9 mouse cellular contexts compared by ENCODE assay signal in the genomic region with DNA sequence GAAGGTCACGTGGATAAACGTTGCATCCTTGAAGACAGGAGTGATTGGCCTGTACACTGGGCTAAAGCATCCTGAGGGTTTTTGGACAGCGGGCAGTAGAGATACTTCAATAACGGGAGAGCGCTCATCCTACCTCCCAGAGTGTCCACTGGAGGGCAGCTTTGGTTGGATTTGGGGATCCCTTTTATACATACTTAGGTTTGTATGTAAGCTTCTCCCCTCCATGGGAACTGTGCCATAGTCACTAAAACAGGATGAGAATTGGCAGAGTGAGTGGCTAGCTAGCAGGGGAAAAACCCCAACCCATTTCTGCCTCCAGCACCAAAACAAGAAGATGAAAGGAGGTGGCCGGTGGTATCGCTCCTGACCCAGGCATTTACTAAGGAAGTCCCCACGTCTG. TPM values are rescaled to one million over a fixed set of nuclear protein-coding genes. Genes with fewer than 3 reads are reported as not detected.
DNase-seq lines count a peak whose midpoint lies in the region; ATAC-seq and TF ChIP-seq lines count a peak whose summit lies in the region.
"Had no signal": no experiment of that assay in that cellular context is flagged by ENCODE, and none has a peak within 500 bp of the region (broad histone marks: within the 10 kb centered on the region; RNA-seq: fewer than 3 reads in every experiment).

No protein-coding gene starts in this region.

- H3K9me3 ChIP-seq in forebrain, postnatal 0 days (ENCODE audit: low read length): no peaks in the 10 kb centered on the region
- no peaks in the 10 kb centered on the region for H3K9me3 ChIP-seq in forebrain, embryonic 11.5 days (ENCODE audit: control insufficient read depth, low read length)
- no peaks in the 10 kb centered on the region for H3K9me3 ChIP-seq in neural tube, embryonic 13.5 days
- H3K9me3 ChIP-seq in limb, embryonic 13.5 days: no peaks in the 10 kb centered on the region
- H3K9me3 ChIP-seq in stomach, embryonic 16.5 days (replicated peaks; ENCODE audit: control insufficient read depth, low read length): no peaks in the 10 kb centered on the region

- peaks cover 26% of the 10 kb centered on the region for H3K36me3 ChIP-seq in forebrain, postnatal 0 days (ENCODE audit: insufficient read depth)
- peaks cover 3% of the 10 kb centered on the region; the same call in 1 of the 2 replicates for H3K36me3 ChIP-seq in forebrain, embryonic 11.5 days (ENCODE audit: control insufficient read depth, insufficient read depth, low read length)
- peaks cover 26% of the 10 kb centered on the region for H3K36me3 ChIP-seq in neural tube, embryonic 13.5 days
- peaks cover 32% of the 10 kb centered on the region for H3K36me3 ChIP-seq in limb, embryonic 13.5 days
- H3K36me3 ChIP-seq in stomach, embryonic 16.5 days (ENCODE audit: control insufficient read depth, insufficient read depth, low read length): peaks cover 4% of the 10 kb centered on the region; the same call in 1 of the 2 replicates

- H3K4me1 ChIP-seq in forebrain, postnatal 0 days (ENCODE audit: insufficient read depth): no peaks in the 10 kb centered on the region
- no peaks in the 10 kb centered on the region for H3K4me1 ChIP-seq in forebrain, embryonic 11.5 days (replicated peaks; ENCODE audit: control insufficient read depth, insufficient read depth, low read length)
- H3K4me1 ChIP-seq in neural tube, embryonic 13.5 days (replicated peaks): peaks cover 7% of the 10 kb centered on the region
- peaks cover 40% of the 10 kb centered on the region for H3K4me1 ChIP-seq in limb, embryonic 13.5 days
- no peaks in the 10 kb centered on the region for H3K4me1 ChIP-seq in stomach, embryonic 16.5 days (ENCODE audit: control insufficient read depth, insufficient read depth, low read length)

- no peaks in the 10 kb centered on the region for H3K27me3 ChIP-seq in forebrain, postnatal 0 days (ENCODE audit: insufficient read depth, low read length)
- no peaks in the 10 kb centered on the region for H3K27me3 ChIP-seq in forebrain, embryonic 11.5 days (ENCODE audit: control insufficient read depth, insufficient read depth, low read length)
- H3K27me3 ChIP-seq in neural tube, embryonic 13.5 days: no peaks in the 10 kb centered on the region
- H3K27me3 ChIP-seq in limb, embryonic 13.5 days: no peaks in the 10 kb centered on the region
- no peaks in the 10 kb centered on the region for H3K27me3 ChIP-seq in stomach, embryonic 16.5 days (ENCODE audit: control insufficient read depth, insufficient read depth, low read length)

- no peak overlapping the region for H3K4me2 ChIP-seq in forebrain, postnatal 0 days (ENCODE audit: low read depth)
- H3K4me2 ChIP-seq in forebrain, embryonic 11.5 days (ENCODE audit: low read depth, low read length, severe bottlenecking): no peak overlapping the region
- H3K4me2 ChIP-seq in neural tube, embryonic 13.5 days: 0 out of 2 replicates have a peak overlapping the region, but pooled peaks have one; percentile 5
- peak overlapping the region; percentile 51 for H3K4me2 ChIP-seq in limb, embryonic 13.5 days (replicated peaks)
- peak overlapping the region; percentile 34 for H3K4me2 ChIP-seq in stomach, embryonic 16.5 days (ENCODE audit: low read depth, low read length)

- TF ChIP-seq CTCF in forebrain, postnatal 0 days (IDR thresholded peaks at IDR 0.05; ENCODE audit: low read depth): peak; percentile 52

- no peak for ATAC-seq in forebrain, postnatal 0 days
- ATAC-seq in forebrain, embryonic 11.5 days (replicated peaks; ENCODE audit: low FRiP score): no peak
- ATAC-seq in neural tube, embryonic 13.5 days (ENCODE audit: low read depth): no peak
- ATAC-seq in limb, embryonic 13.5 days (ENCODE audit: low FRiP score, low read depth): 0 out of 2 replicates have a peak, but pooled peaks have one; percentile 6
- peak; percentile 57; the same call in 1 of the 2 replicates for ATAC-seq in stomach, embryonic 16.5 days (ENCODE audit: insufficient read depth, low FRiP score)

- WGBS in forebrain, postnatal 0 days: 52% methylated on average over 8 of the region's 8 CpGs
- 55% methylated on average over 8 of the region's 8 CpGs for WGBS in forebrain, embryonic 11.5 days
- 55% methylated on average over 8 of the region's 8 CpGs for WGBS in neural tube, embryonic 13.5 days
- WGBS in limb, embryonic 13.5 days: 48% methylated on average over 8 of the region's 8 CpGs
- WGBS in stomach, embryonic 16.5 days: 43% methylated on average over 8 of the region's 8 CpGs

- no peak overlapping the region for H3K4me3 ChIP-seq in forebrain, postnatal 0 days (ENCODE audit: low read depth, low read length)
- no peak overlapping the region for H3K4me3 ChIP-seq in forebrain, embryonic 11.5 days (ENCODE audit: low read depth, low read length)
- H3K4me3 ChIP-seq in neural tube, embryonic 13.5 days: no peak overlapping the region
- 0 out of 2 replicates have a peak overlapping the region, but pooled peaks have one; percentile 7 for H3K4me3 ChIP-seq in limb, embryonic 13.5 days
- no peak overlapping the region for H3K4me3 ChIP-seq in stomach, embryonic 16.5 days (replicated peaks; ENCODE audit: low read length)

- intact Hi-C loops in left cerebral cortex, postnatal 36 days (cut with DNase I): no loop called here

- H3K27ac ChIP-seq in forebrain, postnatal 0 days (ENCODE audit: low read depth, low read length): no peak overlapping the region
- no peak overlapping the region for H3K27ac ChIP-seq in forebrain, embryonic 11.5 days (ENCODE audit: low read depth, low read length)
- no peak overlapping the region for H3K27ac ChIP-seq in neural tube, embryonic 13.5 days (replicated peaks)
- H3K27ac ChIP-seq in limb, embryonic 13.5 days: peak overlapping the region; percentile 28; the same call in 1 of the 2 replicates
- H3K27ac ChIP-seq in stomach, embryonic 16.5 days (ENCODE audit: low read length): no peak overlapping the region

- no peak for DNase-seq in forebrain, postnatal 0 days
- DNase-seq in forebrain, embryonic 11.5 days (ENCODE audit: low spot score): no peak
- no peak for DNase-seq in neural tube, embryonic 10.5 days (ENCODE audit: extremely low spot score, low spot score)
- no peak for DNase-seq in thymus, postnatal 0 days (ENCODE audit: low spot score)
- no peak for DNase-seq in left cerebral cortex, postnatal 36 days (ENCODE audit: low spot score in 2 of 2)
- DNase-seq: kidney, postnatal 25 days had no signal

- H3K9ac ChIP-seq in forebrain, postnatal 0 days: no peak overlapping the region
- H3K9ac ChIP-seq in forebrain, embryonic 11.5 days (ENCODE audit: low read length): no peak overlapping the region
- no peak overlapping the region for H3K9ac ChIP-seq in neural tube, embryonic 13.5 days
- no peak overlapping the region for H3K9ac ChIP-seq in limb, embryonic 13.5 days
- H3K9ac ChIP-seq in stomach, embryonic 16.5 days (ENCODE audit: low read length): no peak overlapping the region

RNA-seq across cellular contexts. Expression of gene Pycr2, which starts 7.0 kb away (rescaled TPM):
- 64.2 and 81.2 TPM in 2 replicates for total RNA-seq in forebrain, postnatal 0 days (2014; rRNA removed)
- polyA plus RNA-seq in forebrain, postnatal 0 days (2015; fragmentation: Nextera tagmentation; extraction: Ambion mirVana): 68.4 and 70.5 TPM in 2 replicates
- 111 and 121 TPM in 2 replicates for polyA plus RNA-seq in forebrain, embryonic 11.5 days (2014; fragmentation: Nextera tagmentation; extraction: Ambion mirVana)
- 72.2 and 73.4 TPM in 2 replicates for polyA plus RNA-seq in neural tube, embryonic 13.5 days (2015; fragmentation: Nextera tagmentation; extraction: Ambion mirVana)
- polyA plus RNA-seq in limb, embryonic 13.5 days (2015; fragmentation: Nextera tagmentation; extraction: Ambion mirVana): 112 and 113 TPM in 2 replicates
- polyA plus RNA-seq in stomach, embryonic 16.5 days (2015; fragmentation: Nextera tagmentation; extraction: Ambion mirVana): 99.6 and 105 TPM in 2 replicates
- polyA plus RNA-seq in thymus, postnatal 0 days (2015; fragmentation: Nextera tagmentation; extraction: Ambion mirVana): 142 and 147 TPM in 2 replicates
- total RNA-seq in left cerebral cortex, postnatal 36 days (2021): 10 to 100 TPM; 26.0 to 27.3 TPM

RNA-seq across cellular contexts. Expression of gene Lefty2, which starts 18.2 kb away (rescaled TPM):
- 21.1 and 21.2 TPM in 2 replicates for total RNA-seq in forebrain, postnatal 0 days (2014; rRNA removed)
- polyA plus RNA-seq in forebrain, postnatal 0 days (2015; fragmentation: Nextera tagmentation; extraction: Ambion mirVana): 11.3 and 17.3 TPM in 2 replicates
- not detected in 2 replicates for polyA plus RNA-seq in forebrain, embryonic 11.5 days (2014; fragmentation: Nextera tagmentation; extraction: Ambion mirVana)
- 0.15 TPM in 1 of 2 replicates, not detected in the other for polyA plus RNA-seq in neural tube, embryonic 13.5 days (2015; fragmentation: Nextera tagmentation; extraction: Ambion mirVana)
- 0.27 TPM in 2 replicates for polyA plus RNA-seq in limb, embryonic 13.5 days (2015; fragmentation: Nextera tagmentation; extraction: Ambion mirVana)
- 0.35 TPM in 1 of 2 replicates, not detected in the other for polyA plus RNA-seq in stomach, embryonic 16.5 days (2015; fragmentation: Nextera tagmentation; extraction: Ambion mirVana)
- 0.86 and 0.98 TPM in 2 replicates for polyA plus RNA-seq in thymus, postnatal 0 days (2015; fragmentation: Nextera tagmentation; extraction: Ambion mirVana)
- under 1 TPM; 0.69 to 0.77 TPM for total RNA-seq in left cerebral cortex, postnatal 36 days (2021)

RNA-seq across cellular contexts. Expression of gene Lefty1, which starts 23.7 kb away (rescaled TPM):
- total RNA-seq in forebrain, postnatal 0 days (2014; rRNA removed): not detected in 2 replicates
- 0.33 and 0.35 TPM in 2 replicates for polyA plus RNA-seq in forebrain, postnatal 0 days (2015; fragmentation: Nextera tagmentation; extraction: Ambion mirVana)
- 0.45 and 0.51 TPM in 2 replicates for polyA plus RNA-seq in forebrain, embryonic 11.5 days (2014; fragmentation: Nextera tagmentation; extraction: Ambion mirVana)
- polyA plus RNA-seq in neural tube, embryonic 13.5 days (2015; fragmentation: Nextera tagmentation; extraction: Ambion mirVana): 0.49 TPM in 1 of 2 replicates, not detected in the other
- 1.8 and 2.2 TPM in 2 replicates for polyA plus RNA-seq in limb, embryonic 13.5 days (2015; fragmentation: Nextera tagmentation; extraction: Ambion mirVana)
- 4.0 and 4.2 TPM in 2 replicates for polyA plus RNA-seq in stomach, embryonic 16.5 days (2015; fragmentation: Nextera tagmentation; extraction: Ambion mirVana)
- 1.7 and 2.9 TPM in 2 replicates for polyA plus RNA-seq in thymus, postnatal 0 days (2015; fragmentation: Nextera tagmentation; extraction: Ambion mirVana)
- total RNA-seq in left cerebral cortex, postnatal 36 days (2021): under 1 TPM in 1 of 2 experiments, not detected in 1; 0.20 TPM

RNA-seq across cellular contexts. Expression of gene Tmem63a, which starts 31.0 kb away (rescaled TPM):
- total RNA-seq in forebrain, postnatal 0 days (2014; rRNA removed): 1.3 and 3.2 TPM in 2 replicates
- polyA plus RNA-seq in forebrain, postnatal 0 days (2015; fragmentation: Nextera tagmentation; extraction: Ambion mirVana): 1.8 and 2.1 TPM in 2 replicates
- 2.7 and 3.0 TPM in 2 replicates for polyA plus RNA-seq in forebrain, embryonic 11.5 days (2014; fragmentation: Nextera tagmentation; extraction: Ambion mirVana)
- polyA plus RNA-seq in neural tube, embryonic 13.5 days (2015; fragmentation: Nextera tagmentation; extraction: Ambion mirVana): 2.0 and 3.2 TPM in 2 replicates
- polyA plus RNA-seq in limb, embryonic 13.5 days (2015; fragmentation: Nextera tagmentation; extraction: Ambion mirVana): 16.2 and 17.7 TPM in 2 replicates
- polyA plus RNA-seq in stomach, embryonic 16.5 days (2015; fragmentation: Nextera tagmentation; extraction: Ambion mirVana): 29.2 and 35.3 TPM in 2 replicates
- 13.8 and 14.4 TPM in 2 replicates for polyA plus RNA-seq in thymus, postnatal 0 days (2015; fragmentation: Nextera tagmentation; extraction: Ambion mirVana)
- total RNA-seq in left cerebral cortex, postnatal 36 days (2021): 10 to 100 TPM; 13.8 to 20.6 TPM

Comparison
In these comparisons a context has a peak if more than half of its experiments do, and no peak if none do; other contexts are left out.
1. ATAC-seq: peak in limb, embryonic 13.5 days (single experiment) and stomach, embryonic 16.5 days (single experiment); none in forebrain, postnatal 0 days (single experiment), forebrain, embryonic 11.5 days (single experiment) and neural tube, embryonic 13.5 days (single experiment).
2. H3K4me2 ChIP-seq: peak in neural tube, embryonic 13.5 days (single experiment), limb, embryonic 13.5 days (single experiment) and stomach, embryonic 16.5 days (single experiment); none in forebrain, postnatal 0 days (single experiment) and forebrain, embryonic 11.5 days (single experiment).